Mouse (Mus musculus): ENCODE data around the gene Map3k1. TPM values are rescaled to one million over a fixed set of nuclear protein-coding genes. Genes with fewer than 3 reads are reported as not detected.

Map3k1 gene
- polyA plus RNA-seq, 1 experiment from 2014 or later: 16.4 TPM

GRCm38 (mm10) chr13:111834613-111835012, 25.8 kb upstream of the Map3k1 start:
- no peak overlapping the region for H3K9ac ChIP-seq (replicated peaks; ENCODE audit: low read depth, low read length)
- H3K4me2 ChIP-seq (ENCODE audit: low read depth, low read length): no peak overlapping the region
- H3K27ac ChIP-seq (ENCODE audit: low read depth, low read length): no peak overlapping the region
- H3K36me3 ChIP-seq (ENCODE audit: control insufficient read depth, insufficient read depth, low read length): no peaks in the 10 kb centered on the region
- no peak for ATAC-seq (ENCODE audit: low read depth)
- no peaks in the 10 kb centered on the region for H3K27me3 ChIP-seq (ENCODE audit: control insufficient read depth, insufficient read depth, low read length)
- WGBS: 67% methylated on average over 11 of the region's 11 CpGs
- H3K4me1 ChIP-seq (ENCODE audit: control insufficient read depth, insufficient read depth, low read length): no peaks in the 10 kb centered on the region
- H3K4me3 ChIP-seq (ENCODE audit: low read depth, low read length): no peak overlapping the region
- H3K9me3 ChIP-seq (ENCODE audit: control insufficient read depth, low read length): no peaks in the 10 kb centered on the region

GRCm38 (mm10) chr13:111829473-111829872, 20.7 kb upstream of the Map3k1 start:
- 44% methylated on average over 2 of the region's 2 CpGs for WGBS
- ATAC-seq (ENCODE audit: low read depth): no peak
- no peak overlapping the region for H3K27ac ChIP-seq (ENCODE audit: low read depth, low read length)
- no peak overlapping the region for H3K4me3 ChIP-seq (ENCODE audit: low read depth, low read length)
- no peak overlapping the region for H3K4me2 ChIP-seq (ENCODE audit: low read depth, low read length)
- H3K4me1 ChIP-seq (ENCODE audit: control insufficient read depth, insufficient read depth, low read length): no peaks in the 10 kb centered on the region
- H3K36me3 ChIP-seq (ENCODE audit: control insufficient read depth, insufficient read depth, low read length): no peaks in the 10 kb centered on the region
- no peaks in the 10 kb centered on the region for H3K27me3 ChIP-seq (ENCODE audit: control insufficient read depth, insufficient read depth, low read length)
- no peak overlapping the region for H3K9ac ChIP-seq (replicated peaks; ENCODE audit: low read depth, low read length)
- H3K9me3 ChIP-seq (ENCODE audit: control insufficient read depth, low read length): no peaks in the 10 kb centered on the region

GRCm38 (mm10) chr13:111827481-111827880, 18.7 kb upstream of the Map3k1 start:
- H3K9ac ChIP-seq (replicated peaks; ENCODE audit: low read depth, low read length): no peak overlapping the region
- no peaks in the 10 kb centered on the region for H3K4me1 ChIP-seq (ENCODE audit: control insufficient read depth, insufficient read depth, low read length)
- WGBS: 84% methylated on average over 4 of the region's 4 CpGs
- H3K27ac ChIP-seq (ENCODE audit: low read depth, low read length): no peak overlapping the region
- no peak for ATAC-seq (ENCODE audit: low read depth)
- H3K4me2 ChIP-seq (ENCODE audit: low read depth, low read length): no peak overlapping the region
- H3K36me3 ChIP-seq (ENCODE audit: control insufficient read depth, insufficient read depth, low read length): no peaks in the 10 kb centered on the region
- no peak overlapping the region for H3K4me3 ChIP-seq (ENCODE audit: low read depth, low read length)
- no peaks in the 10 kb centered on the region for H3K9me3 ChIP-seq (ENCODE audit: control insufficient read depth, low read length)
- H3K27me3 ChIP-seq (ENCODE audit: control insufficient read depth, insufficient read depth, low read length): no peaks in the 10 kb centered on the region

- Histone ChIP-seq H3K4me2 (ENCODE audit: low read depth, low read length) (no peak overlapping the region), H3K9ac (replicated peaks; ENCODE audit: low read depth, low read length) (no peak overlapping the region), H3K27me3 (ENCODE audit: control insufficient read depth, insufficient read depth, low read length) (no peaks in the 10 kb centered on the region), H3K9me3 (ENCODE audit: control insufficient read depth, low read length) (no peaks in the 10 kb centered on the region), H3K4me1 (ENCODE audit: control insufficient read depth, insufficient read depth, low read length) (no peaks in the 10 kb centered on the region), H3K4me3 (ENCODE audit: low read depth, low read length) (no peak overlapping the region), H3K36me3 (ENCODE audit: control insufficient read depth, insufficient read depth, low read length) (no peaks in the 10 kb centered on the region), H3K27ac (ENCODE audit: low read depth, low read length) (no peak overlapping the region)
- WGBS: 77% methylated on average over 4 of the region's 4 CpGs
- ATAC-seq (ENCODE audit: low read depth): no peak
Observed at GRCm38 (mm10) chr13:111824178-111824577, 15.4 kb upstream of the Map3k1 start.

GRCm38 (mm10) chr13:111821727-111822375, 13.1 kb upstream of the Map3k1 start:
- no peak overlapping the region for H3K4me2 ChIP-seq (ENCODE audit: low read depth, low read length)
- no peaks in the 10 kb centered on the region for H3K9me3 ChIP-seq (ENCODE audit: control insufficient read depth, low read length)
- 88% methylated on average over 7 of the region's 7 CpGs for WGBS
- no peak overlapping the region for H3K9ac ChIP-seq (replicated peaks; ENCODE audit: low read depth, low read length)
- H3K4me3 ChIP-seq (ENCODE audit: low read depth, low read length): no peak overlapping the region
- ATAC-seq (ENCODE audit: low read depth): no peak
- no peak overlapping the region for H3K27ac ChIP-seq (ENCODE audit: low read depth, low read length)
- H3K27me3 ChIP-seq (ENCODE audit: control insufficient read depth, insufficient read depth, low read length): no peaks in the 10 kb centered on the region
- no peaks in the 10 kb centered on the region for H3K36me3 ChIP-seq (ENCODE audit: control insufficient read depth, insufficient read depth, low read length)
- H3K4me1 ChIP-seq (ENCODE audit: control insufficient read depth, insufficient read depth, low read length): no peaks in the 10 kb centered on the region

- no peaks in the 10 kb centered on the region for H3K4me1 ChIP-seq (ENCODE audit: control insufficient read depth, insufficient read depth, low read length)
- H3K4me3 ChIP-seq (ENCODE audit: low read depth, low read length): no peak overlapping the region
- no peak overlapping the region for H3K4me2 ChIP-seq (ENCODE audit: low read depth, low read length)
- no peaks in the 10 kb centered on the region for H3K9me3 ChIP-seq (ENCODE audit: control insufficient read depth, low read length)
- WGBS: 89% methylated on average over 9 of the region's 9 CpGs
- no peak overlapping the region for H3K9ac ChIP-seq (replicated peaks; ENCODE audit: low read depth, low read length)
- H3K27me3 ChIP-seq (ENCODE audit: control insufficient read depth, insufficient read depth, low read length): no peaks in the 10 kb centered on the region
- no peak for ATAC-seq (ENCODE audit: low read depth)
- H3K36me3 ChIP-seq (ENCODE audit: control insufficient read depth, insufficient read depth, low read length): no peaks in the 10 kb centered on the region
- H3K27ac ChIP-seq (ENCODE audit: low read depth, low read length): no peak overlapping the region
Observed at GRCm38 (mm10) chr13:111819618-111820385, 11.0 kb upstream of the Map3k1 start.

- H3K9ac ChIP-seq (replicated peaks; ENCODE audit: low read depth, low read length): no peak overlapping the region
- H3K27ac ChIP-seq (ENCODE audit: low read depth, low read length): no peak overlapping the region
- no peaks in the 10 kb centered on the region for H3K9me3 ChIP-seq (ENCODE audit: control insufficient read depth, low read length)
- no peak overlapping the region for H3K4me3 ChIP-seq (ENCODE audit: low read depth, low read length)
- H3K4me1 ChIP-seq (ENCODE audit: control insufficient read depth, insufficient read depth, low read length): no peaks in the 10 kb centered on the region
- H3K36me3 ChIP-seq (ENCODE audit: control insufficient read depth, insufficient read depth, low read length): no peaks in the 10 kb centered on the region
- ATAC-seq (ENCODE audit: low read depth): no peak
- no peaks in the 10 kb centered on the region for H3K27me3 ChIP-seq (ENCODE audit: control insufficient read depth, insufficient read depth, low read length)
- no peak overlapping the region for H3K4me2 ChIP-seq (ENCODE audit: low read depth, low read length)
- WGBS: 84% methylated on average over 4 of the region's 4 CpGs
Observed at GRCm38 (mm10) chr13:111819106-111819505, 10.3 kb upstream of the Map3k1 start.

GRCm38 (mm10) chr13:111818216-111818903, 9.6 kb upstream of the Map3k1 start:
- H3K27me3 ChIP-seq (ENCODE audit: control insufficient read depth, insufficient read depth, low read length): no peaks in the 10 kb centered on the region
- H3K4me2 ChIP-seq (ENCODE audit: low read depth, low read length): no peak overlapping the region
- ATAC-seq (ENCODE audit: low read depth): no peak
- H3K36me3 ChIP-seq (ENCODE audit: control insufficient read depth, insufficient read depth, low read length): no peaks in the 10 kb centered on the region
- H3K4me1 ChIP-seq (ENCODE audit: control insufficient read depth, insufficient read depth, low read length): no peaks in the 10 kb centered on the region
- no peak overlapping the region for H3K9ac ChIP-seq (replicated peaks; ENCODE audit: low read depth, low read length)
- H3K4me3 ChIP-seq (ENCODE audit: low read depth, low read length): no peak overlapping the region
- no peak overlapping the region for H3K27ac ChIP-seq (ENCODE audit: low read depth, low read length)
- 86% methylated on average over 15 of the region's 15 CpGs for WGBS
- no peaks in the 10 kb centered on the region for H3K9me3 ChIP-seq (ENCODE audit: control insufficient read depth, low read length)

- 85% methylated on average over 7 of the region's 7 CpGs for WGBS
- Histone ChIP-seq H3K27me3 (ENCODE audit: control insufficient read depth, insufficient read depth, low read length) (no peaks in the 10 kb centered on the region), H3K9ac (replicated peaks; ENCODE audit: low read depth, low read length) (no peak overlapping the region), H3K4me3 (ENCODE audit: low read depth, low read length) (no peak overlapping the region), H3K4me1 (ENCODE audit: control insufficient read depth, insufficient read depth, low read length) (no peaks in the 10 kb centered on the region), H3K4me2 (ENCODE audit: low read depth, low read length) (no peak overlapping the region), H3K9me3 (ENCODE audit: control insufficient read depth, low read length) (no peaks in the 10 kb centered on the region), H3K27ac (ENCODE audit: low read depth, low read length) (no peak overlapping the region), H3K36me3 (ENCODE audit: control insufficient read depth, insufficient read depth, low read length) (no peaks in the 10 kb centered on the region)
- ATAC-seq (ENCODE audit: low read depth): no peak
Observed at GRCm38 (mm10) chr13:111817773-111818172, 9.0 kb upstream of the Map3k1 start.
